Mouse (Mus musculus): ENCODE data around the gene Ctso.

GRCm38 (mm10) chr3:81918215-81918614 is 14.2 kb upstream of the Ctso start:
- TF ChIP-seq POLR2A (IDR thresholded peaks at IDR 0.05; ENCODE audit: low read depth, low read length) = no peak
- no peak for TF ChIP-seq CTCF (conservative IDR thresholded peaks at IDR 0.05; ENCODE audit: insufficient read depth, insufficient read length, low read depth, low read length)
